Mouse (Mus musculus) bone marrow macrophage, adult 2 months (primary cell): ENCODE data around the gene Sorcs3.

Experiments
- CTCF ChIP-seq: IDR thresholded peaks from 2 replicates; pipeline ENCODE4 v1.5.1; 2012; ENCODE audit warnings: low read depth, mild to moderate bottlenecking, low read length, moderate library complexity
- POLR2A ChIP-seq: IDR thresholded peaks from 2 replicates; pipeline ENCODE4 v1.6.1; 2012; ENCODE audit warnings: mild to moderate bottlenecking, low read depth, low read length, borderline replicate concordance

DNA sequence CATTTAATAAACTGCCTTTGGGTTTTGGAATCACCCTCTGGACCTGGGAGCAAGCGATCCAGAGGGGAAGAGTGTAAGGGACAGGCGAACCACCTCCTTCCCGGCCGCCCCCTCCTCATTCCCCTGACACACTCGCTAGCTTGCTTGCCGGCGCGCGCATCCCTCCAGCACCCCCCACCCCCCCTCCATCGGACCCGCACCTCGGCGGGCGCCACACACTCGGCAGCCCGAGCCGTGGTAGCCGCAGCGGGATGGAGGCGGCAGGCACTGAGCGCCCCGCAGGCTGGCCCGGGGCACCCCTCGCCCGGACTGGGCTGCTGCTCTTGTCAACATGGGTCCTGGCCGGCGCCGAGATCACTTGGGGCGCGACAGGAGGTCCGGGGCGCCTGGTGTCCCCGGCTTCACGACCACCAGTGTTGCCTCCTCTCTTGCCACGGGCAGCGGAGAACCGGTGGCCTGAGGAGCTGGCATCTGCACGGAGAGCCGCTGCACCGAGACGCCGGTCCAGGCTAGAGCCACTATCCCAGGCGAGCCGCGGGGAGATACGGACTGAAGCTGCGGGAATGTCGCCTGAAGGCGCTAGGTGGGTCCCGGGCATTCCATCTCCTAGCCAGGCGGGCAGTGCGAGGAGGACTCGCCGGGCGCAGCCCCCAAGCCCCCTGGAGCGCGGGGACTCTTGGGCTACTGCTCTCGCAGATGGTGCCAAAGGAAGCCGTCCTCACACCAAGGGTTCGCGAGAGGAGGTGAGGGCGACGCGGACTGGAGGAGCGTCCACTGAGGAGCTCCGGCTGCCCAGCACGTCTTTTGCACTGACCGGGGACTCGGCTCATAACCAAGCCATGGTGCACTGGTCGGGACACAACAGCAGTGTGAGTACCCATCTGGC is at the start of gene Sorcs3:
- TF ChIP-seq POLR2A (no peak), CTCF (no peak)
